Mouse (Mus musculus): Measurements from ENCODE around the gene Phf20. TPM values are rescaled to one million over a fixed set of nuclear protein-coding genes. Genes with fewer than 3 reads are reported as not detected.

Gene Phf20
- total and polyA plus RNA-seq, 2 experiments from 2014 or later, result 10.6 to 30.4 TPM

- Histone ChIP-seq H3K4me2 (ENCODE audit: low read depth, low read length) (no peak overlapping the region), H3K9ac (replicated peaks; ENCODE audit: low read depth, low read length) (no peak overlapping the region), H3K36me3 (replicated peaks; ENCODE audit: control insufficient read depth, insufficient read depth, low read length) (no peaks in the 10 kb centered on the region), H3K9me3 (replicated peaks; ENCODE audit: control insufficient read depth, low read length) (no peaks in the 10 kb centered on the region), H3K27me3 (ENCODE audit: control insufficient read depth, insufficient read depth, low read length) (no peaks in the 10 kb centered on the region), H3K4me3 (ENCODE audit: low read depth, low read length) (no peak overlapping the region), H3K4me1 (ENCODE audit: control insufficient read depth, insufficient read depth) (peaks cover 25% of the 10 kb centered on the region), H3K27ac (ENCODE audit: low read depth) (no peak overlapping the region)
- ATAC-seq (ENCODE audit: insufficient read depth, low read depth) (no peak), DNase-seq (ENCODE audit: low spot score) (no peak)
- TF ChIP-seq EP300 (IDR thresholded peaks at IDR 0.05; ENCODE audit: low read depth), result no peak
- no peak for TF ChIP-seq CTCF (IDR thresholded peaks at IDR 0.05; ENCODE audit: low read depth)
- 88% methylated on average over 4 of the region's 4 CpGs for WGBS
These were observed 5.2 kb downstream of the Phf20 start for GRCm38 (mm10) chr2:156201486-156201885.

- H3K4me3 ChIP-seq (ENCODE audit: low read depth, low read length), result no peak overlapping the region
- TF ChIP-seq EP300 (IDR thresholded peaks at IDR 0.05; ENCODE audit: low read depth), result no peak
- TF ChIP-seq CTCF (IDR thresholded peaks at IDR 0.05; ENCODE audit: low read depth), result no peak
- H3K4me1 ChIP-seq (ENCODE audit: control insufficient read depth, insufficient read depth), result peaks cover 25% of the 10 kb centered on the region
- peak overlapping the region; percentile 26; the same call in 1 of the 2 replicates for H3K9ac ChIP-seq (replicated peaks; ENCODE audit: low read depth, low read length)
- peak overlapping the region; percentile 1; the same call in 1 of the 2 replicates for H3K4me2 ChIP-seq (ENCODE audit: low read depth, low read length)
- no peaks in the 10 kb centered on the region for H3K27me3 ChIP-seq (ENCODE audit: control insufficient read depth, insufficient read depth, low read length)
- ATAC-seq (ENCODE audit: insufficient read depth, low read depth) (peak; percentile 58), DNase-seq (ENCODE audit: low spot score) (peak; percentile 57)
- H3K36me3 ChIP-seq (replicated peaks; ENCODE audit: control insufficient read depth, insufficient read depth, low read length), result no peaks in the 10 kb centered on the region
- no peaks in the 10 kb centered on the region for H3K9me3 ChIP-seq (replicated peaks; ENCODE audit: control insufficient read depth, low read length)
- 12% methylated on average over 3 of the region's 3 CpGs for WGBS
- peak overlapping the region; percentile 76 for H3K27ac ChIP-seq (ENCODE audit: low read depth)
These were observed 6.7 kb downstream of the Phf20 start for GRCm38 (mm10) chr2:156202848-156203437.

GRCm38 (mm10) chr2:156203917-156204316 is 7.7 kb downstream of the Phf20 start:
- no peak overlapping the region for H3K27ac ChIP-seq (ENCODE audit: low read depth)

DNA sequence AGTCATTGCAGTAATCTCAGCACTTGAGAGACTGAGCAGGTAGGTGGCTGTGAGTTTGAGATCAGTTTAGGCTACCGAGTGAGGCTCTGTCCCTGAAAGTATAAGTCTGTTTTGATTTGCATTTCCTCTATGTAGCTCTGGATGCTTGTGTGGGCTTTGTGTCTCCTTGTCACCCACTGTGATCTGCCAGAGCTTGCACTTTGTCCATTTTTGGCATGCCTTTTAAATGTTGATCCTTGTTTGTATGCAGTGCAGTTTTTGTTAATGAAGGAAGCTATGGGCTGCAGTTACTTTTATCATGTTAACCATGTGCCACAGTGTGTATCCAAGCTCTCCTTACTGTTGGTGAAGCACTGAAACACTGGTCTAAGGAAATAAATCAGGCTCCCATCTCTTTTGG is 21.5 kb downstream of the Phf20 start:
- Histone ChIP-seq H3K27me3 (ENCODE audit: control insufficient read depth, insufficient read depth, low read length) (no peaks in the 10 kb centered on the region), H3K4me2 (ENCODE audit: low read depth, low read length) (no peak overlapping the region), H3K4me3 (ENCODE audit: low read depth, low read length) (no peak overlapping the region), H3K27ac (ENCODE audit: low read depth) (no peak overlapping the region), H3K9me3 (replicated peaks; ENCODE audit: control insufficient read depth, low read length) (no peaks in the 10 kb centered on the region), H3K9ac (replicated peaks; ENCODE audit: low read depth, low read length) (no peak overlapping the region), H3K36me3 (replicated peaks; ENCODE audit: control insufficient read depth, insufficient read depth, low read length) (no peaks in the 10 kb centered on the region), H3K4me1 (ENCODE audit: control insufficient read depth, insufficient read depth) (no peaks in the 10 kb centered on the region)
- no peak for DNase-seq (ENCODE audit: low spot score)
- TF ChIP-seq CTCF (IDR thresholded peaks at IDR 0.05; ENCODE audit: low read depth) (no peak), EP300 (IDR thresholded peaks at IDR 0.05; ENCODE audit: low read depth) (no peak)
- no peak for ATAC-seq (ENCODE audit: insufficient read depth, low read depth)
- WGBS, result 66% methylated on average over 1 of the region's 1 CpGs

More at GRCm38 (mm10) chr2:156203917-156204316, 7.7 kb downstream of the Phf20 start:
- no peak overlapping the region for H3K9ac ChIP-seq (replicated peaks; ENCODE audit: low read depth, low read length)
- DNase-seq (ENCODE audit: low spot score), result no peak
- ATAC-seq (ENCODE audit: insufficient read depth, low read depth), result no peak
- TF ChIP-seq CTCF (IDR thresholded peaks at IDR 0.05; ENCODE audit: low read depth) (no peak), EP300 (IDR thresholded peaks at IDR 0.05; ENCODE audit: low read depth) (no peak)
- no peak overlapping the region for H3K4me3 ChIP-seq (ENCODE audit: low read depth, low read length)
- WGBS, result 92% methylated on average over 6 of the region's 6 CpGs
- H3K36me3 ChIP-seq (replicated peaks; ENCODE audit: control insufficient read depth, insufficient read depth, low read length), result no peaks in the 10 kb centered on the region
- peaks cover 25% of the 10 kb centered on the region for H3K4me1 ChIP-seq (ENCODE audit: control insufficient read depth, insufficient read depth)
- no peaks in the 10 kb centered on the region for H3K27me3 ChIP-seq (ENCODE audit: control insufficient read depth, insufficient read depth, low read length)
- H3K4me2 ChIP-seq (ENCODE audit: low read depth, low read length), result no peak overlapping the region
- no peaks in the 10 kb centered on the region for H3K9me3 ChIP-seq (replicated peaks; ENCODE audit: control insufficient read depth, low read length)

DNA sequence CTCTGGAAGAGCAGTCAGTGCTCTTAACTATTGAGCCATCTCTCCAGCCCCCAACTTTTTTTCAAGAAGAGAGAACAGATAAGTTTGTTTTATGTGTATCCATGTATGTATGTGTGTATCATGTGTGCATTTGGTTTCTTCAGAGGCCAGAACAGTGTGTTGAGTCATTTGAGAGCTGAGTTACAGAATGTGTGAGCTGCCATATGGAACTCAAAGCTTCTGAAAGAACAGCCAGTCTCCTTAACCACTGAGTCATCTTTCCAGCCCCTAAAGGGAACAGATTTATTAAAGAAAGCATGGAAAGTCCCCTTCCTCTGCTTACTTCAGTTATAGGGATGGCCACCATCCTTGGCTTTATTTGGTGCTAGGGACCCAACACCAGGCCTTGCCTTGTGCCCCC is 25.8 kb downstream of the Phf20 start:
- no peaks in the 10 kb centered on the region for H3K9me3 ChIP-seq (replicated peaks; ENCODE audit: control insufficient read depth, low read length)
- no peak overlapping the region for H3K4me2 ChIP-seq (ENCODE audit: low read depth, low read length)
- peaks cover 7% of the 10 kb centered on the region; the same call in 1 of the 2 replicates for H3K4me1 ChIP-seq (ENCODE audit: control insufficient read depth, insufficient read depth)
- H3K9ac ChIP-seq (replicated peaks; ENCODE audit: low read depth, low read length), result no peak overlapping the region
- DNase-seq (ENCODE audit: low spot score), result no peak
- H3K36me3 ChIP-seq (replicated peaks; ENCODE audit: control insufficient read depth, insufficient read depth, low read length), result peaks cover 31% of the 10 kb centered on the region
- H3K27me3 ChIP-seq (ENCODE audit: control insufficient read depth, insufficient read depth, low read length), result no peaks in the 10 kb centered on the region
- no peak overlapping the region for H3K4me3 ChIP-seq (ENCODE audit: low read depth, low read length)
- ATAC-seq (ENCODE audit: insufficient read depth, low read depth), result no peak
- no peak for TF ChIP-seq CTCF (IDR thresholded peaks at IDR 0.05; ENCODE audit: low read depth)
- no peak for TF ChIP-seq EP300 (IDR thresholded peaks at IDR 0.05; ENCODE audit: low read depth)
- no peak overlapping the region for H3K27ac ChIP-seq (ENCODE audit: low read depth)

DNA sequence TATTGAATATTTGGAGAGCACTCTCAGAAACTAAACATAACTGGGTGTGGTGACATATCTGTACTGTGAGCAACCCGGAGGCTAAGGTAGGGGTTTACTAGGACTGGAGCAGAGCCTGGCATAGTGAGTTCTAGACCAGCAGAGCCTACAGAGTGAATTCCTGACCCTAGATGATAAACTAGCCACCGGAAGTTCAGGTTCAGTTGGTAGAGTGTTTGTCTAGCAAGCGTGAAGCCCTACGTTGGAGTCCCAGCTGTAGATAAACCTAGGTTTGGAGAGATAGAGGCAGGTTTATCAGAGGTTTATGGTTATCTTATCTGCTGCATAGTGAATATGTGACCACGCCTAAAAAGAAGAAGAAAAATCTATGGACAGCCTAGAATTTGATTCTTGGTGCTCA is 27.8 kb downstream of the Phf20 start:
- WGBS, result 54% methylated on average over 5 of the region's 5 CpGs
- DNase-seq (ENCODE audit: low spot score) (no peak), ATAC-seq (ENCODE audit: insufficient read depth, low read depth) (no peak)
- H3K4me1 ChIP-seq (ENCODE audit: control insufficient read depth, insufficient read depth), result peaks cover 7% of the 10 kb centered on the region; the same call in 1 of the 2 replicates
- H3K9me3 ChIP-seq (replicated peaks; ENCODE audit: control insufficient read depth, low read length), result no peaks in the 10 kb centered on the region
- TF ChIP-seq EP300 (IDR thresholded peaks at IDR 0.05; ENCODE audit: low read depth), result no peak
- no peak for TF ChIP-seq CTCF (IDR thresholded peaks at IDR 0.05; ENCODE audit: low read depth)
- no peak overlapping the region for H3K4me3 ChIP-seq (ENCODE audit: low read depth, low read length)
- H3K27me3 ChIP-seq (ENCODE audit: control insufficient read depth, insufficient read depth, low read length), result no peaks in the 10 kb centered on the region
- no peak overlapping the region for H3K9ac ChIP-seq (replicated peaks; ENCODE audit: low read depth, low read length)
- no peak overlapping the region for H3K4me2 ChIP-seq (ENCODE audit: low read depth, low read length)
- H3K36me3 ChIP-seq (replicated peaks; ENCODE audit: control insufficient read depth, insufficient read depth, low read length), result peaks cover 31% of the 10 kb centered on the region
- peak overlapping the region; percentile 23; the same call in 1 of the 2 replicates for H3K27ac ChIP-seq (ENCODE audit: low read depth)
